Mouse (Mus musculus) bone marrow macrophage, adult 2 months (primary cell): ENCODE measurements around the gene Ltb4r1.

ENCODE experiments used
- CTCF ChIP-seq: IDR thresholded peaks from 2 replicates; pipeline ENCODE4 v1.5.1; 2012; ENCODE audit warnings: low read depth, mild to moderate bottlenecking, low read length, moderate library complexity
- POLR2A ChIP-seq: IDR thresholded peaks from 2 replicates; pipeline ENCODE4 v1.6.1; 2012; ENCODE audit warnings: mild to moderate bottlenecking, low read depth, low read length, borderline replicate concordance

- TF ChIP-seq CTCF (peak; percentile 68), POLR2A (no peak)
Measured at GRCm38 (mm10) chr14:55743711-55744110, 22.1 kb upstream of the Ltb4r1 start.
